Mouse (Mus musculus): ENCODE results near the gene Apobec2.

DNA sequence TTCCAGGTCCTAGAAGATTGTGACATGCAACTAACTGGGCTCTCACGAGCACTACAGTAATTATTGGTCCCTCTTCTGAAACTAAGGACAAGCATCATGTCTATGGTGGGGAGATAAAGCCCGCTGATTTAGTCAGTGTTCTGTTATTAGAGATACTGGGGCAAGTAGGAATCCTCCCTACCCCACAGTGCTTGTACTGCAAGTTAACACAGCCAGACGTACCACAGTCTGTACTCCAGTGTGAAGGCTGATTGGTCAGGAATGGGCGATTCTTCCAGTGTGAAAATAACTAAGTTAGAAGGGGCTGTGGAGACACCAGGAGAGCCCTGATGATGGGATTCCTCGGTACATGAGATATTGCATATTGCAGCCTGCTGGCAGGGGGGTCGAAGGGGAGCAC is 15.2 kb downstream of the Apobec2 start:
- TF ChIP-seq GATA1 (IDR thresholded peaks at IDR 0.05; ENCODE audit: low read length): no peak
- no peak for TF ChIP-seq TAL1 (IDR thresholded peaks at IDR 0.05; ENCODE audit: low read length)

Measured in erythroblast, embryonic 14.5 days (primary cell).